Mouse (Mus musculus) T-cell, adult 2 months (primary cell): ENCODE measurements around the gene Prrg3.
"Not testable (repeated sequence)": the region's sequence is repeated elsewhere in the genome, so short reads cannot be mapped to it uniquely, and the experiment has no call there.

Experiments
- DNase-seq: peaks from one replicate; pipeline ENCODE4 v3.0.0; 2022; ENCODE audit warnings: low spot score

Prrg3 gene

DNA sequence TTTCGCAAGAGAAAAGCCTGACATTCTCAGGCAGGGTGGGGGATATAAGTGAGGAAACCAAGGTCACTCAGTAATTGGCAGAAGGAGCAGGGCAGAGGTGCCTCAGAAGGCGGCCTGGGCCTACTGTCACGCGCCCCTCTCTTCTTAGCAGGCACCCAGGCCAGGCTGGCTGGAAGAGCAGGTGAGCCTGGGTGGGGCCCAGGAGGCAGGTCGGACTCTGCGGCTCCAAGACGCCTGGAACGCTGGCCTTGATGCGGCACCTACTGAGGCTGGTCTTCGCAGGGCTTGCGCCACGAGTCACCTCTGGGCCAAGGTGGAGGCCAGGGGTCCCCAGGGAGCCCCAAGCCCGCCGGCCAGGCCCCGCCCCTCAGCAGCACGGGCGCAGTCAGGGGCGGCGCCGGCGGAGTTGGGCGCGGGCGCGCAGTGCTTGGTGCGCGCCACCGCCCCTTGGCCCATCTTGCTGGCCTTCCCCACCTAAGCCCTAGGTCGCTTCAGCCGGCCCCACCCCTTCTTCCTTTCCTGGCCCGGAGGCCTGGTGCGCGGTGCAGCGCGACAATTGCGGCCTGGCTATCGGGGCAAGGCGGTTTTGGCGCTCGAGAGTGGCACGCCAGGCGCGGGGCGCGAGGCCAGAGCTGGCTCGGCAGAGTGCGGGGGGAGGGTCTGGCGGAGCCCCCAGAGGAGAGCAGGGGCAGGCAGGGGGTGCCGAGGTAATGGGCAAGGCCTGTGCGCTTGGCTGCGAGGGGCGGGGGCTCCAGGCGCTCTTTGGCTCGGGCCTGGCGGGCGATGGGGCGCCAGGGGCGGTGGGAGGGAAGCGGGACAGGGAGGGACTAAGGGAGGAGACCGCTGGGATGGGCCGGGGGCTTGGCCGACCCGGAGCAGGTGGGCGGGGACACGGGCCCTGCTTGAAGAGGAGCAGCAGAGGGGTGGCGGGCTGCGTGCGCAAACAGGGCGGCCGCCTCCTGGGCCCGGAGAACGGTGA lies at the start of gene Prrg3:
Gene Prrg3, plus strand, starts transcription at position 552 of the 979 bp plus-strand sequence.
- no peak for DNase-seq

GRCm38 (mm10) chrX:71946631-71947030 lies 15.8 kb upstream of the Prrg3 start:
- DNase-seq, result no peak

GRCm38 (mm10) chrX:71958366-71958765 lies 4.1 kb upstream of the Prrg3 start:
- DNase-seq, result no peak

DNA sequence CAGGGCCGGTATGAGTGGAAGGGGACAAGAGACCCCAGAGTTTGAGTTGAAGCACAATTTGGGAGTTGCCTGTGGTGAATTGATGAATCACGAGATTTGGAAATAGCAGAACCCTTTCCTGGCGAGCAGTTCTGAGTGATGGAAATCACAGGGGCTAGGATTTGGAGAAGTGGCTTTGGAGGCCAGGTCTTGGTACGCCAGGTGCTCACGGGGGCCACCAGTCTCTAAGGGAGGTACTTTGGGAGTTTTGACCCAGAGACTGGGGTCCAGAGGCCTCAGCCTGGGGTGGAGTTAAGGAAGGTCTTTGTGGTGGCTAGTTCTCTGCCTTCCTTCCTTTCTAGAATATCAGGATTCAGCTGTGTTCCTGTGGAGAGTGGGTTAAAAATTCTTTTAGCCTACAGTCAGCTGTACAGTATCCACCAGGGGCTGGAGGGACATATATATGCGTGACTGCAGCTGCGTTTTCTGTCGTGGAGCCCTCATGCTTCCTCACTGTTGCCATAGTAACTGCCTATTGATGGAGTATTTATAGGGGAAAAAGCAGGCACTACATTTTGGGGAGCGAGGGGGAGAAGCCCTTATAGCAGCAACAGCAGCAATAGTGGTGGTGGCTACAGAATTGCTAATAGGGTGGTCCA lies 970 bp downstream of the Prrg3 start:
- no peak for DNase-seq

- DNase-seq, result no peak
Observed at GRCm38 (mm10) chrX:71968216-71968615, 5.8 kb downstream of the Prrg3 start.

DNA sequence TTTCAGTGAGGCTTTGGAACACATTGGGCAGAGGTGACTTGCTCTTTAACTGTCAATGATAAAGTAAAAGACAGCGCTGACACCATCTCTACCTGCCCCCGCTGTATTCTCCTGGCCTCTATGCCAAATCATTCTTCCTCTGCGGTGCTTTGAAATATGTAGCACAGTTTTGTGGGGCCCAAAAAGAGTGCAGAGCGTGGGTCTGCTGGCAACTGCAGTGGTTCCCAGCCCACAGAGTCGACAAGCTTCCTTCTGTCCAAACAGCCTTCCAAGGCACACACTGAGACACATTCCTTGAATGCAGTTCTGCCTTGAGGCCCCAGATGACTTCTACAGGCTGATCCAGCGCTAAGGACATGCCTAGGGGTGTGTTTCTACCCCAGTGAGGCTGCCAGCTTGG lies 6.4 kb downstream of the Prrg3 start:
- no peak for DNase-seq

DNA sequence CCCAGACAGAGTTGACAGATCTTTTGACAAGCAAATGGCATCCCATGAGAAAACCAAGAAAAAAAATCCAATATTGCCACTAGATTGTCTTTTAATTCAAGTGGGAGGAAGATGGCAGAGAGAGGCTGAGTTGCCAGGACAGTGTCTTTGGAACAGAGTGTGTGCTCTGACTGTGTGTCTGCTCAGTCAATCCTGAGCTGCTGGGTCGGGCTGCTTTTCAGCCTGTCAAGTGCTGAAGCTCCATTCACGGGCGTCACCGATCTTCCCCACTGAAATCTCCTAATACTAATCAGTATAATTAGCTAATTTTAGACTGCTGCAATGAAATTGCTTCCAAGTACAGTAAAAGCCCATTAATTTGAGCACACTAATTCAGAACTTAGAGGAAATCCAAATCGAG lies 8.9 kb downstream of the Prrg3 start:
- no peak for DNase-seq

- no peak for DNase-seq
Observed at GRCm38 (mm10) chrX:71972686-71973085, 10.3 kb downstream of the Prrg3 start, which contains the start of gene Fate1. Fate1 (plus strand) TSS chrX:71972986.

DNA sequence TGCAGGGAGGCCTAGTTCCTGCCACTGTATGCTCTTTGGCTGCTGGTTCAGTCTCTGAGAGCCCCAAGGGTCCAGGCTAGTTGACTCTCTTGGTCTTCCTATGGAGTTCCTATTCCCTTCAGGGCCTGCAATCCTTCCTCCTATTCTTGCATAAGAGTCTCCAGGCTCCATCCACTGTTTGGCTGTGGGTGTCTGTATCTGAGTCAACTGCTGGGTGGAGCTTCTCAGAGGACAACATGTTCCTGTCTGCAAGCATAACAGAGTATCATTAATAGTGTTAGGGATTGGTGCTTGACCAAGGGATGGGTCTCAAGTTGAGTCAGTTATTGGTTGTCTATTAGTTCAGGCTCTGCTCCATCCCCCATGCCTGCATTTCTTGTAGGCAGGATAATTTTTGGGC lies 15.3 kb downstream of the Prrg3 start:
- not testable (repeated sequence) for DNase-seq

- no peak for DNase-seq
Observed at GRCm38 (mm10) chrX:71980443-71980842, 18.0 kb downstream of the Prrg3 start.

DNA sequence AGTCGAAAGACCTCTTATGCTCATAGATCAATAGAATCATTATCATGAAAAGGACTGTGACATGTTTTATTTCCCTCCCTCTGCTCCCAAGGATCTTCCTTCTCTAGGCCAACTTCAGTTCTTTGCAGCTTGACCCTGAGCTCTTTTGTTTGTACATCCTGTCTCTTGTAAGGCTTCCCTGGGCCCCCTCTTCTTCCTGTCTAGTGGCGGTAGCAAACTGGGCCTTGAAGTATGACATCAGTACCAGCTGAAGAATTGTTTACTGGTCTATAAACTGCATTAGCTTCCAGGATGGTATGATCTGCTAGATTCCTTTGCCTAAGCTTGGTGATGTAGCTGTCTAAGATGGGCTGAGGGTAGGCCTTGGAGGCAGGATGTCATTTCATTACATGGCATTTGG lies 18.9 kb downstream of the Prrg3 start:
- no peak for DNase-seq

DNA sequence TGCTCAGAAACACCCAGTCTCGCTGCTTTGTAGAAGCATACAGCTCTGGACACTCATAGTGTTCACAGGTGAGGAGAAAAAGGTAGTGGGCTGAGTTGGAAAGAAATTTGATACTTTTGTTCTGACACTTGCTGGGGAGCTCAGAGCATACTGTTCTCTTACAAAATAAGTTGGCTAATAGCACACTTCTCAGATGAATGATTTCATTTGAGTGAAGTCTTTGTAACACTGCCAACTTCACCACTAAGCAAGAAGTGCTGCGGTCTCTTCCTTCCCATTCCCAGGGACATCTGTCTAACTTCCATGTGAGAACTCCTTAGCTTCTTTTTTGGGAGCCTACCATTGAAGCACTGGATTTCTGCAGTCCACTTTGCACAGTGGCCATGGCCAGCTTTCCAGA lies 20.8 kb downstream of the Prrg3 start:
- DNase-seq, result no peak

DNA sequence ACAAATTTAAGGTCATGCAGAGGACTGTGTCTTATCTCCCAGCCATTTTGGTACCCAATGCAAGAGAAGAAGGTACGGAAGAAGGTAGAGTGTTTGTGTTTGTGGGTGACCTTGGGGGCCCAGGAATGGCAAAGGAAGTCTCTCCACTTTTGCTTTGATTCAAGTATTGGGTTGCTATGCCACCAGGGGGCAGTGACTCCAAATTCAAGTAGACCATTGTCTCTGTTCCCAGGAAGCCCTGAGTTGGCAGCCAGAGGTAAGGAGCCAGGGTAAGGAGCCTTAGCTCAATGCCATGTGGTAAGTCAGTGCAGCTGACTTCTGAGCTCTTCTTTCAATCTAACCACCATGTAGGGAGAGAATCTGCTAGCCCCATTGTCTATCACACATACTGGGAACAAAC lies 21.4 kb downstream of the Prrg3 start:
- DNase-seq, result no peak

DNA sequence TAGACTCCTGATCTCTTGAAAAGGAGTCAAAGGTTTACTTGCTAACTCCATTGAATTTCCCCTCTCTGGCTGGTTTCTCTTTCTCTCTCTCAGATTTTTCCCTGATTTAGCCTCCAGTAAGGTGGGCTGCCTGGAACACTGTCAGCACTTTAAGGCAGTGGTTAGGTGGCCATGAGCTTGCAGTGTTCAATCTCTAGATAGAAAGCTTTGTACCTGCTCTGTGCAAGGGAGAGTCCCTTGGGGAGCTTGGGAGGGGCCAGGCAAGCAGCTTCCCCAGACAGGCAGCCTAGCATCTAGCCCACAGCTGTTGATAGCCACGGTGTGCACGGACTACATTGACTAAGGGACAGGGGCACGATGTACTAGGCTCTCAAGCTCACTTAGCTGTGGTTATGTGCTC lies 29.1 kb downstream of the Prrg3 start, which contains the start of gene Cnga2:
Gene Cnga2, plus strand, starts transcription at position 301 of the 400 bp plus-strand sequence.
- no peak for DNase-seq

DNA sequence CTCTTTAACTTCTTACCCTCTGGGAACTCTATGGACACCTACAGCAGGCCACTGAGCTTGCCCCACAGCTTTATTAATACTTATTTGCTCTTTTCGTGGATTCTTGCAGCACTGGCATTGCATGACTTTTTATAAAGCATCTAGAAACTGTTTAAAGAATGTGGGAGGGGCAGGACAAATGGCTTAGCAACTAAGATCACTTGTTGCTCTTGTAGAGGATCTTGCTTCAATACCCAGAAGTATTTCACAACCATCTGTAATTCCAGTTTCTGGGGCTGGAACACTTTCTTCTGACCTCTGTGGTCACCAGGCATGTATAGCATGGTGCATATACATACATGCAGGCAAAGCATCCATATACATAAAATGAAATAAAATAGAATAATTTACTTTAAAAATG lies 33.5 kb downstream of the Prrg3 start:
- no peak for DNase-seq

- DNase-seq, result no peak
Observed at GRCm38 (mm10) chrX:72009930-72010329, 47.5 kb downstream of the Prrg3 start.

DNA sequence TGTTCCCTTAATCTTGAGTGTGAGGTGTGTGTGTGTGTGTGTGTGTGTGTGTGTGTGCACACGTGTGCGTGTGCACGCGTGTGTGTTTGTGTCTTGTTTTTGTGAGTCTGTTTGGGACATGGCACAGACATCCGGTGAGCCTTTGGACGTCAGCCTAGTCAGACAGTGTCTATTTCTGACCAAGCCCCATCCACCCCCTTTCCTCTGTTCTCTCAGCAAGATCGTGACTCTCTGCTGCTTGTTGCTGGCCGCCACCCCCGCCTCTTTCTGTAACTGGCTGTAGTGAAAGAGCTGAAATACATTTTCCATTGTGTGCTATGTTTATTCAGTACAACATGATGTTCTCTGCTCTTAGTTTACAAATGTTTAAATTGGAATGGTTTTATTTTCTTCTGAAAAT lies 49.8 kb downstream of the Prrg3 start:
- DNase-seq, result no peak

- DNase-seq, result no peak
Observed at GRCm38 (mm10) chrX:72012804-72013203, 50.4 kb downstream of the Prrg3 start.

DNA sequence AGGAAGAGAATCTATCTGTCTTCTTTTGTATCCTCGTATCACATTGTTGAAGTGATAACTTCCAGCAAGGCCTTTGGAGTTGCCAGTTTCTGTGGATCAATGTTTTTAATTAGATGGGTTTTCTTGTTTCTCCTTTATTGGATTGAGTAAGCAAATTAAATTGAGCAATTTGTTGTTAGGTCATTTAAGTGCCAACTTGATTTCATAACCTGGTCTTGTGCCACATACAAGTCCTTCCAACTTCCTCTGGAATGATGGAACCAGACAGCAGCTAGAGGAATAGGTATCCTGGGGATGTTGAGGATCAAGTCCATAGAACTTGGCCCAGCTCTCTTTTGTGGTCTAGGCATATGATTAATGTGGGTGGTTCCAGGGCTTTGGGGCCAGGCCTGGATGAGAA lies 59.8 kb downstream of the Prrg3 start:
- DNase-seq, result no peak
